Mouse (Mus musculus) lung, postnatal 0 days (tissue): Measurements from ENCODE around the gene Rbms2.

Source experiments
- CTCF ChIP-seq: IDR thresholded peaks from 2 replicates; pipeline ENCODE4 v1.5.1; 2016; ENCODE audit warnings: antibody characterized with exemption, mild to moderate bottlenecking
- EP300 ChIP-seq: IDR thresholded peaks from 2 replicates; pipeline ENCODE4 v1.6.1; 2016; ENCODE audit warnings: antibody characterized with exemption, mild to moderate bottlenecking, control low read depth

- no peak for TF ChIP-seq CTCF
- 0 out of 2 replicates have a peak, but pooled peaks have one; percentile 26 for TF ChIP-seq EP300
These were observed 82.5 kb downstream of the Rbms2 start for GRCm38 (mm10) chr10:128097587-128097971.
